8 mouse cellular contexts compared by ENCODE assay signal in the genomic region with DNA sequence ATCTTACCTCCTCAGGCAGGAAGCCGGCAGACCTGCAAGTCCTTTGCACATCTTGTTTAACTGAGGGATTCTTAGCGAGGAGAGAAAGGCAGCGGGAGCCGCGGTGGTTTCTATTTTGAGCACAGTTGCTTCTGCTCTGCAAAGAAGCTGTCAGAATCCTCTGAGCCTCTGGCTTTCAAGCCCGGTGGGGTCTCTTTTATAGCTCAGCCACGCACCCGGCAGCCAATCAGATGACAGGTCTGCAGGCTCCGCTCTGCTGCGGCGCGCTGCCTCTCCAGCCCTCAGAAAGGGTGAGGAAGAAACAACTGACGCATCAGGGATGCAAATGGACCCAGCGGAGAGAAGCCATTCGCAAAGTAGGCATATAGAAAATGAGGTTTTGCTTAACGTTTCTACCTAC. TPM values are rescaled to one million over a fixed set of nuclear protein-coding genes. Genes with fewer than 3 reads are reported as not detected.
DNase-seq lines count a peak whose midpoint lies in the region; ATAC-seq and TF ChIP-seq lines count a peak whose summit lies in the region.

A gene (minus strand): TSS at position 170 of the 400 bp plus-strand sequence.

- ATAC-seq in intestine, postnatal 0 days, result 0 out of 2 replicates have a peak, but pooled peaks have one; percentile 19
- no peak for ATAC-seq in inflammation-experienced regulatory T-cells, adult 6 months

- H3K27ac ChIP-seq in intestine, postnatal 0 days (ENCODE audit: low read depth, low read length), result no peak within 1 kb of the TSS

- no peaks in the 10 kb centered on the region for H3K9me3 ChIP-seq in intestine, postnatal 0 days (ENCODE audit: control insufficient read depth)

- under 1% methylated on average over 16 of the region's 16 CpGs for WGBS in intestine, postnatal 0 days

- no peaks in the 10 kb centered on the region for H3K4me1 ChIP-seq in intestine, postnatal 0 days (replicated peaks; ENCODE audit: control insufficient read depth, insufficient read depth, low read length)

- H3K4me3 ChIP-seq in intestine, postnatal 0 days (ENCODE audit: low read depth, low read length), result peak within 1 kb of the TSS; percentile 34

- TF ChIP-seq CTCF in intestine, postnatal 0 days (IDR thresholded peaks at IDR 0.05; ENCODE audit: low read depth), result no peak

- no peaks in the 10 kb centered on the region for H3K36me3 ChIP-seq in intestine, postnatal 0 days (ENCODE audit: control insufficient read depth, insufficient read depth)

- peak; percentile 85 for DNase-seq in adrenal gland, postnatal 14 days
- DNase-seq in embryo, embryonic 9.5 days (ENCODE audit: extremely low spot score), result peak; percentile 64
- DNase-seq in gastrocnemius, postnatal 4 days (ENCODE audit: low spot score in 2 of 2), result peak; percentile 24 to 50
- peak; percentile 89 to 90 for DNase-seq in left cerebral cortex, postnatal 10 days (ENCODE audit: extremely low spot score in 1 of 2, low spot score in 2 of 2)
- DNase-seq in mesoderm, embryonic 11.5 days (ENCODE audit: low read depth, low spot score), result peak; percentile 71
- peak; percentile 75 for DNase-seq in right cerebral cortex, postnatal 4 days

- peaks cover 6% of the 10 kb centered on the region; the same call in 1 of the 2 replicates for H3K27me3 ChIP-seq in intestine, postnatal 0 days (replicated peaks; ENCODE audit: control insufficient read depth, insufficient read depth, low read length)

- H3K4me2 ChIP-seq in intestine, postnatal 0 days (replicated peaks; ENCODE audit: low read depth), result peak within 1 kb of the TSS; percentile 57

- 0 out of 2 replicates have a peak within 1 kb of the TSS, but pooled peaks have one; percentile 26 for H3K9ac ChIP-seq in intestine, postnatal 0 days (ENCODE audit: low read depth, low read length)

- intact Hi-C loops in left cerebral cortex, postnatal 10 days (cut with DNase I), result loop anchor here (2.0 to 10.0 kb wide), 3 partner anchors 85 to 213 kb away; a partner anchor contains a TSS

RNA-seq across cellular contexts. Expression of the gene that starts here (rescaled TPM):
- 36.8 and 37.3 TPM in 2 replicates for total RNA-seq in adrenal gland, postnatal 14 days (2021)
- 1 to 10 TPM; 5.1 to 5.5 TPM for total RNA-seq in gastrocnemius, postnatal 4 days (2021)
- polyA plus RNA-seq in intestine, postnatal 0 days (2015; fragmentation: Nextera tagmentation; extraction: Ambion mirVana), result 13.8 and 13.9 TPM in 2 replicates
- 100 to 1,000 TPM; 244 to 297 TPM for total RNA-seq in left cerebral cortex, postnatal 10 days (2021)
- not detected for polyA plus RNA-seq in inflammation-experienced regulatory T-cells, adult 6 months (2017; shearing (Covaris generic))

Comparison
In these comparisons a context has a peak if more than half of its experiments do, and no peak if none do; other contexts are left out.
1. RNA of the gene that starts here (polyA plus RNA-seq): 13.8 to 13.9 TPM in intestine, postnatal 0 days; not detected in inflammation-experienced regulatory T-cells, adult 6 months; every median in the first group is over 10 times any median in the second.
2. DNase-seq: peak in every context shown above with its lines; median percentile 90 in left cerebral cortex, postnatal 10 days; 85 in adrenal gland, postnatal 14 days; 75 in right cerebral cortex, postnatal 4 days; 71 in mesoderm, embryonic 11.5 days; 64 in embryo, embryonic 9.5 days; 37 in gastrocnemius, postnatal 4 days.